Mouse (Mus musculus): ENCODE data around the gene Olfr1262.

DNA sequence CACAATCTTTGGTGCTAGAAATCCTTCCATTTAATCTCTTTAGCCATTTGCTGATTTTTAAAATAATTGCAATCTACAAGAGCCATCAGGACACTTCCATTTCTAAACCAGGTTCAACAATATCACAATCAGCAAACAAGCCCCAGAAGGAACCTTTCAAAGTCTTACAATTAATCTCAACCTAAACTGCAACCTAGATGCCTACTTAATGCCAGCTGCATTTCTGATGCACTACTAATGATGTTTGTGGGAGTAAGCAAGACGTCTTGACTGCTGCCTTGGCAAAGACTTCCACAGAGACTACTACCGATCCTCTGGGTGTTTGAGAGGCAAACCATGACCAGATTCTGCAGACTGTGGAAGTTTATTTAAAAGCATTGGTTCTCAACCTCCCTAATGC, 11.9 kb downstream of the Olfr1262 start, which contains the start of gene Olfr1263:
- TF ChIP-seq CTCF (IDR thresholded peaks at IDR 0.05) (no peak), EP300 (IDR thresholded peaks at IDR 0.05) (no peak)

Data from lung, postnatal 0 days (tissue).